Mouse (Mus musculus) layer of hippocampus, adult 2 months (tissue): ENCODE data around the gene Rpl9-ps6. TPM values are rescaled to one million over a fixed set of nuclear protein-coding genes. Genes with fewer than 3 reads are reported as not detected.

Experiments
- DNase-seq, 2 experiments: peaks; one replicate each; pipeline ENCODE4 v3.0.0; 2022; ENCODE audit warnings: low spot score in 2 of 2
- H3K27ac ChIP-seq: fragments of 200-600 bp; 2 replicates; pipeline ENCODE4 v1.8.1; 2022
- H3K4me3 ChIP-seq: fragments of 200-600 bp; 2 replicates; pipeline ENCODE4 v1.8.1; 2022; ENCODE audit warnings: mild to moderate bottlenecking
- CTCF ChIP-seq: fragments of 200-600 bp; conservative IDR thresholded peaks from 2 replicates; pipeline ENCODE4 v1.8.1; 2022; ENCODE audit warnings: antibody characterized with exemption, mild to moderate bottlenecking, moderate library complexity
- total RNA-seq, 2 experiments: library from RNA; stranded (reverse); gene quantifications; 2 replicates each; pipeline ENCODE4 v1.2.3; 2021

Rpl9-ps6 gene
- total RNA-seq, 2 experiments from 2014 or later: 30.6 to 35.4 TPM

DNA sequence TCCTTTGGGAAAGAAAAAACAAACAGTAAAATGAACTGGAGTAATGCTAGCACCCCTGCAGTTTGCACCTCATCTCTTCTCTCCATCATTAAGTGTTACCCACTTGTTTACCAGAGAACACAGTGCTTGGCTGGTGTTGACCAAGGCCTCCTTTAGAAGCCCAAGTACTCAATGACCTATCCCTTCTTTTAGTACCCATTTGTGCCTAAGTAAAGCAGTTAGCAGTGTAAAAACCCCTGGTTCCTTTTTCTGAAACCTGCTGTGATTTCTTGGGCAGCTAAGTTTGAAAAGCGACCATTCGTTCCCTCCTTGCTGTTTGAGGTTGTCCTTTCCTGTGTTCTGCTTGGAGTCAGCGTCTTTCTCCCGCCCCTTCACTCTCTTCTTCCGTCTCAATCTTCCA, 26.6 kb upstream of the Rpl9-ps6 start:
- Histone ChIP-seq H3K4me3 (0 out of 2 replicates have a peak overlapping the region, but pooled peaks have one; percentile 6), H3K27ac (peak overlapping the region; percentile 73)
- no peak for DNase-seq
- TF ChIP-seq CTCF: no peak

DNA sequence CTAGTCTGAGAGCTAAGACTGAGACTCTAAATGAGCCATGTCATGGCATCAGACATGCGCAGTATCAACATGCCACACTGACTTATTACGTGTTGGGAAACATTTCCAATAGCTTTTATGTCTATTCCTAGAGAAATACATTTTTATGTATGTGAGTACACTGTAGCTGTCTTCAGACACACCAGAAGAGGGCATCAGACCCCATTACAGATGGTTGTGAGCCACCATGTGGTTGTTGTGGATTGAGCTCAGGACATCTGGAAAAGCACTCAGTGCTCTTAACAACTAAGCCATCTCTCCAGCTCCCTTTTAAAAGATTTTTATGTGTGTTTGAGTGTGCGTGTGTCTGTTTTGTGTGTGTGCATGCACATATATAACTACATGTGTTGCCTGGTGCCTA, 26.0 kb upstream of the Rpl9-ps6 start:
- no peak overlapping the region for H3K4me3 ChIP-seq
- peak; percentile 47 for TF ChIP-seq CTCF
- DNase-seq: no peak
- peak overlapping the region; percentile 73 for H3K27ac ChIP-seq

DNA sequence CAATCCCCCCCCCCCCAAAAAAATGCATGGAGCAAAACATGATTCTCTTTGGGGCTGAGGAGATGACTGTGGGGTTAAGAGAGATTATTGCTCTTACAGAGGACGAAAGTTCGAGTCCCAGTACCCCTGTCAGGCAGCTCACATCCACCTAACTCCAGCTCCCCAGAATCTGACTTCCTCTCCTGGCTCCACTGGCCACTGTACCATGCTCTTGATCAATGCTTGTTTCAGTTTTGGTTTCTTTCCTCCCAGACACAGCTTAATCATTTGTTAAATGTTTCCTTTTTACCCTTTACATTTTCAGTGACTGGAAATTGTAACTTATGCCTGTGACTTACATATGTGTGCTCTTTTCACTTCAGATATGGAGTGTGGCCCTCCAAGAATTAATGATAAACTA, 24.6 kb upstream of the Rpl9-ps6 start:
- no peak overlapping the region for H3K4me3 ChIP-seq
- no peak for DNase-seq
- H3K27ac ChIP-seq: no peak overlapping the region
- TF ChIP-seq CTCF: no peak

- Histone ChIP-seq H3K4me3 (no peak overlapping the region), H3K27ac (no peak overlapping the region)
- TF ChIP-seq CTCF: no peak
- no peak for DNase-seq
Measured at GRCm38 (mm10) chr19:32489166-32489895, 23.0 kb upstream of the Rpl9-ps6 start.

DNA sequence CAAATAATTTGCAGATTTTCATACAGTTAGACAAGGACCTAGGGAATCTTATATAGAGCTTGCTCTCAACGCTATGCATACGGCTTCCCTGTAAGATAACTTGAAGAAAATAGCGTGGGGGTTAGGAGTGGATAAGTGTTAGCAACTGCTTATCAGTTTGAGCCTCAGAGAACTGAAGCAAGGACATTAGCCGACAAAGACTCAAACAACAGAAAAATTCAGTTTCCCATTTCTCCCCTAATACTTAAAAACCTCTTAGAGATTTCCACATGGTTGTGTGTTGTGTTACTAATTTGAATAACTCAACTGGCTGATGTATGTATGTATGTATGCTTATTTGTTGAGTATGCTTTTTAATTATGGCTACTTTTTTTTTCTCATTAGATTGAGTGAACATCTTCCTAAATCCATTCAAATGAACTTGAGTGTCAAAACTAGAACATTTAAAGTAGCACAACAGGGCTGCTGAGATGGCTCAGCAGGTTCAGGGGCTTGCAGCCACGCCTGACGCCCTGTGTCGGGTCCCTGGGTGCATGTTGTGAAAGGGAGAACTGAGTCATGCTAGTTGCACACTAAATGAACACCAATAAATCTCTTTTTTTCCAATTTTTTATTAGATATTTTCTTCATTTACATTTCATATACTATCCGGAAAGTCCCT, 21.3 kb upstream of the Rpl9-ps6 start:
- 0 out of 2 replicates have a peak overlapping the region, but pooled peaks have one; percentile 1 for H3K27ac ChIP-seq
- TF ChIP-seq CTCF: no peak
- no peak for DNase-seq
- H3K4me3 ChIP-seq: peak overlapping the region; percentile 97

DNA sequence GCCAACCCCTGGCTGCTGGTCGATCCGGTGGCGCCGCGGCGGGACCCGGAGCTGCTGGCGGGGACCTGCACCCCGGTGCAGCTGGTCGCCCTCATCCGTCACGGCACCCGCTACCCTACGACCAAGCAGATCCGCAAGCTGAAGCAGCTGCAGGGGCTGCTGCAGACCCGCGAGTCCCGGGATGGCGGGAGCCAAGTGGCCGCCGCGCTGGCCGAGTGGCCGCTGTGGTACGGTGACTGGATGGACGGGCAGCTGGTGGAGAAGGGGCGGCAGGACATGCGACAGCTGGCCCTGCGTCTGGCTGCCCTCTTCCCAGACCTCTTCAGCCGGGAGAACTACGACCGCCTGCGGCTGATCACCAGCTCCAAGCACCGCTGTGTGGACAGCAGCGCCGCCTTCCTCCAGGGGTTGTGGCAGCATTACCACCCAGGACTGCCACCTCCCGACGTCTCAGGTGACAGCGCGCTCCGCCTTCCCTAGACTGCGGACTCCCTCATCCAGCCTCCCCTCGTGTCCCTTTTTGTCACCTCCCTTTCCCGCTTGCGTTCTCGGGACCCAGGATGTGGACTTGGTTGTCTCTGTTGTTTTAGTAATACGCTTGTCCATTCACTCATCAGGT, 19.8 kb upstream of the Rpl9-ps6 start:
- TF ChIP-seq CTCF: peak; percentile 67
- peak; percentile 51 to 58 for DNase-seq
- Histone ChIP-seq H3K4me3 (peak overlapping the region; percentile 97), H3K27ac (peak overlapping the region; percentile 93)

DNA sequence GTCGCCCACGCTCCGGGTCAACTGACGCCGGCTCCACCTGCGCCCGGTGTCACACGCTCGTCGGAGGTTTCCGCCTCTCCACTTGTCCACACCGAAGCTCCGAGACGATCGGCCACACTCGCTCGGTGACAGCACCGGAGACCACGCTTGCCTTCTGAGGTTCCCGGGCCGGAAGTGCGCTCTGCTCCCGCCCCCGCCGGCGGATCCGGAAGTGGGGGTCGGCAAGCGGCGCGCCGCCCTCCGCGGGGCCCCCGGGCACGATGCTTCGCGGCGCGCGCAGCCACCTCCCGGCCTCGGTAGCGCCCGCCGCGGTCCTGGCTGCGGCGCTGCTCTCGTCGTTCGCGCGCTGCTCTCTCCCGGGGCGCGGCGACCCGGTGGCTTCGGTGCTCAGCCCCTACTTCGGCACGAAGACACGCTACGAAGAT, 19.3 kb upstream of the Rpl9-ps6 start, which contains the start of gene Minpp1:
Gene Minpp1 (plus strand): TSS at position 89 of the 425 bp plus-strand sequence.
- DNase-seq: peak; percentile 79 to 91
- no peak for TF ChIP-seq CTCF
- Histone ChIP-seq H3K4me3 (peak within 1 kb of the TSS; percentile 97), H3K27ac (peak within 1 kb of the TSS; percentile 93)

GRCm38 (mm10) chr19:32484941-32485660, 18.7 kb upstream of the Rpl9-ps6 start:
- no peak for DNase-seq
- peak overlapping the region; percentile 93 for H3K27ac ChIP-seq
- H3K4me3 ChIP-seq: peak overlapping the region; percentile 97
- TF ChIP-seq CTCF: no peak

- Histone ChIP-seq H3K4me3 (no peak overlapping the region), H3K27ac (no peak overlapping the region)
- no peak for TF ChIP-seq CTCF
- DNase-seq: no peak
Measured at GRCm38 (mm10) chr19:32481511-32481910, 15.1 kb upstream of the Rpl9-ps6 start.

- no peak for TF ChIP-seq CTCF
- H3K4me3 ChIP-seq: no peak overlapping the region
- no peak overlapping the region for H3K27ac ChIP-seq
- no peak for DNase-seq
Measured at GRCm38 (mm10) chr19:32480791-32481442, 14.5 kb upstream of the Rpl9-ps6 start.

DNA sequence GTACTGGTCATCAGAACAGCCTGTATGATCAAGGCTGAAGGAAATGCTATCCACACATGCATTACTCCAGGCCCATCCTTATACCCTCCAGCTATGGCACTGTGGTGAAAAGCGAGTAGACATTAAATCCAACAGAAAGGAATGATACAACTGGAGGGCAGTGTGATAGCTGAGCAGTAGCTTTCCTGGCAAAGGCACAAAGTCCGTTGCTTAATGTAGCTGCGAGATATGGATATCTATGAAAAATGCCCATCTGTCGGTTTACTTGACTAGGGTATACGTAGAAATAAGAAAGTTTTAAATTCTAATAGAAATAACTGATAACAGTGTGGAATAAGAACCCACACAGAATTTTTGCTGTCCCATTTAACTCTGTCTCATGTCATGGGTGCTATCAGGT, 13.9 kb upstream of the Rpl9-ps6 start:
- no peak for DNase-seq
- H3K27ac ChIP-seq: no peak overlapping the region
- no peak overlapping the region for H3K4me3 ChIP-seq
- TF ChIP-seq CTCF: no peak

DNA sequence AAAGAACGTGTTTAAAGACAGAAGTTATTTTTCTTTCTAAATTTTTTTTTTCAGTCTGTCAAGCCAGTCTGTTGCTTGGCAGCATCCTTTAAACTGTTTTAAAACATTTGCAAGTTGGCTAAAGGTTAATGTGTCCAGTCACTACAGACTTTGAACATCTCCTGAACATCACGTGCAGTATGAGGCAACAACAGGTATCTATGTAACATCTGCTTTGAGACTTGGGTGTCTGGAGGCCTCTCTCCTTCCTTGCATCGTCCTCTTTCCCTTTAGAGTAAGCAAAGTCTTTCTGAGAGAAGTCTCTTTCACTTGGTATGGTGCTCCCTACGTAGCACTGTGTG, 10.3 kb upstream of the Rpl9-ps6 start:
- Histone ChIP-seq H3K4me3 (no peak overlapping the region), H3K27ac (no peak overlapping the region)
- DNase-seq: no peak
- no peak for TF ChIP-seq CTCF
